Mouse (Mus musculus) kidney, postnatal 0 days (tissue): ENCODE results near the gene Fcer1g. TPM values are rescaled to one million over a fixed set of nuclear protein-coding genes. Genes with fewer than 3 reads are reported as not detected.
A peak's percentile ranks its signal among the peaks of the same experiment; 100 is the strongest.

ENCODE experiments used
- ATAC-seq: fragments of 200-750 bp; cut with Nextera tagmentation; replicated peaks from 2 replicates; pipeline ENCODE4 v1.8.0; 2017; ENCODE audit warnings: low read depth, moderate number of reproducible peaks, moderate TSS enrichment, moderate library complexity; ENCODE audit not compliant: low FRiP score
- DNase-seq: peaks from one replicate; pipeline ENCODE4 v3.0.0-alpha.2; 2016; ENCODE audit warnings: low spot score
- H3K27ac ChIP-seq: fragments of 300-500 bp; sonication (generic); 2 replicates; pipeline ENCODE4 v1.5.1; 2014; ENCODE audit warnings: mild to moderate bottlenecking
- H3K27me3 ChIP-seq: fragments of 300-500 bp; sonication (generic); 2 replicates; pipeline ENCODE4 v1.6.1; 2014; ENCODE audit warnings: low read length, mixed read lengths; ENCODE audit not compliant: insufficient read depth
- H3K36me3 ChIP-seq: fragments of 300-500 bp; sonication (generic); 2 replicates; pipeline ENCODE4 v1.6.1; 2014; ENCODE audit warnings: low read length, mixed read lengths; ENCODE audit not compliant: insufficient read depth
- H3K4me1 ChIP-seq: fragments of 300-500 bp; sonication (generic); replicated peaks from 2 replicates; pipeline ENCODE4 v1.6.1; 2014; ENCODE audit warnings: antibody characterized with exemption, low read length, mixed read lengths; ENCODE audit not compliant: insufficient read depth
- H3K4me2 ChIP-seq: fragments of 300-500 bp; sonication (generic); 2 replicates; pipeline ENCODE4 v1.6.1; 2014; ENCODE audit warnings: mild to moderate bottlenecking, low read length, moderate library complexity, mixed read lengths
- H3K4me3 ChIP-seq: fragments of 300-500 bp; sonication (generic); replicated peaks from 2 replicates; pipeline ENCODE4 v1.5.1; 2014; ENCODE audit warnings: low read depth, low read length
- H3K9ac ChIP-seq: fragments of 300-500 bp; sonication (generic); 2 replicates; pipeline ENCODE4 v1.6.1; 2014; ENCODE audit warnings: low read depth, low read length
- H3K9me3 ChIP-seq: fragments of 300-500 bp; sonication (generic); replicated peaks from 2 replicates; pipeline ENCODE4 v1.6.1; 2016; ENCODE audit warnings: low read length, inconsistent platforms, mixed read lengths
- CTCF ChIP-seq: IDR thresholded peaks from 2 replicates; pipeline ENCODE4 v1.5.1; 2016; ENCODE audit warnings: antibody characterized with exemption, low read depth, mild to moderate bottlenecking, moderate library complexity
- WGBS: fragments of 180-500 bp; shearing (Covaris S2); extraction: QIAGEN DNeasy Blood & Tissue Kit; methylation state at CpG from one replicate; pipeline ENCODE4 v1.1.7; 2014; 5-methylcytosine and 5-hydroxymethylcytosine counted together
- polyA plus RNA-seq: library from polyadenylated mRNA; unstranded; fragments of >200 nt; fragmentation: Nextera tagmentation; extraction: Ambion mirVana; gene quantifications from 2 replicates; pipeline ENCODE4 v1.2.1, GENCODE M21; 2015

Fcer1g gene
- polyA plus RNA-seq, 1 experiment from 2014 or later: 50.1 TPM

GRCm38 (mm10) chr1:171216241-171216955 lies 17.8 kb downstream of the Fcer1g start:
- no peak for TF ChIP-seq CTCF
- ATAC-seq: no peak
- Histone ChIP-seq H3K4me2 (no peak overlapping the region), H3K9me3 (no peaks in the 10 kb centered on the region), H3K27ac (no peak overlapping the region), H3K27me3 (no peaks in the 10 kb centered on the region), H3K4me3 (no peak overlapping the region), H3K9ac (no peak overlapping the region), H3K36me3 (peaks cover 10% of the 10 kb centered on the region), H3K4me1 (peaks cover 5% of the 10 kb centered on the region)
- 84% methylated on average over 18 of the region's 18 CpGs for WGBS
- DNase-seq: no peak

GRCm38 (mm10) chr1:171213801-171214496 lies 20.2 kb downstream of the Fcer1g start, which contains the start of gene Nr1i3:
Gene Nr1i3, plus strand, starts transcription at chr1:171213970.
- WGBS: 66% methylated on average over 10 of the region's 10 CpGs
- H3K4me1 ChIP-seq: no peaks in the 10 kb centered on the region
- DNase-seq (no peak), ATAC-seq (peak; percentile 84)
- H3K4me2 ChIP-seq: no peak within 1 kb of the TSS
- no peak for TF ChIP-seq CTCF
- peaks cover under 1% of the 10 kb centered on the region; the same call in 1 of the 2 replicates for H3K36me3 ChIP-seq
- H3K4me3 ChIP-seq: no peak within 1 kb of the TSS
- no peaks in the 10 kb centered on the region for H3K27me3 ChIP-seq
- H3K9me3 ChIP-seq: no peaks in the 10 kb centered on the region
- H3K9ac ChIP-seq: no peak within 1 kb of the TSS
- no peak within 1 kb of the TSS for H3K27ac ChIP-seq

- no peak overlapping the region for H3K4me2 ChIP-seq
- H3K36me3 ChIP-seq: no peaks in the 10 kb centered on the region
- WGBS: 49% methylated on average over 3 of the region's 3 CpGs
- no peaks in the 10 kb centered on the region for H3K4me1 ChIP-seq
- no peak overlapping the region for H3K9ac ChIP-seq
- H3K27ac ChIP-seq: no peak overlapping the region
- no peaks in the 10 kb centered on the region for H3K27me3 ChIP-seq
- H3K9me3 ChIP-seq: no peaks in the 10 kb centered on the region
- no peak overlapping the region for H3K4me3 ChIP-seq
- ATAC-seq (no peak), DNase-seq (no peak)
- TF ChIP-seq CTCF: no peak
Measured at GRCm38 (mm10) chr1:171212854-171213253, 21.3 kb downstream of the Fcer1g start.

- no peaks in the 10 kb centered on the region for H3K36me3 ChIP-seq
- H3K9ac ChIP-seq: no peak overlapping the region
- H3K4me3 ChIP-seq: no peak overlapping the region
- no peak overlapping the region for H3K4me2 ChIP-seq
- TF ChIP-seq CTCF: no peak
- H3K9me3 ChIP-seq: no peaks in the 10 kb centered on the region
- WGBS: 6% methylated on average over 4 of the region's 4 CpGs
- H3K27me3 ChIP-seq: no peaks in the 10 kb centered on the region
- DNase-seq (peak; percentile 87), ATAC-seq (no peak)
- no peak overlapping the region for H3K27ac ChIP-seq
- H3K4me1 ChIP-seq: no peaks in the 10 kb centered on the region
Measured at GRCm38 (mm10) chr1:171209409-171209808, 24.8 kb downstream of the Fcer1g start.

GRCm38 (mm10) chr1:171205704-171206493 lies 28.3 kb downstream of the Fcer1g start:
- no peak for ATAC-seq
- 62% methylated on average over 6 of the region's 6 CpGs for WGBS
- no peak overlapping the region for H3K4me2 ChIP-seq

GRCm38 (mm10) chr1:171204249-171204644 lies 29.9 kb downstream of the Fcer1g start:
- Histone ChIP-seq H3K9ac (no peak overlapping the region), H3K4me2 (no peak overlapping the region), H3K36me3 (no peaks in the 10 kb centered on the region), H3K4me1 (no peaks in the 10 kb centered on the region), H3K27ac (no peak overlapping the region), H3K27me3 (no peaks in the 10 kb centered on the region), H3K4me3 (no peak overlapping the region), H3K9me3 (no peaks in the 10 kb centered on the region)
- DNase-seq (no peak), ATAC-seq (no peak)
- WGBS: 51% methylated on average over 7 of the region's 7 CpGs
- TF ChIP-seq CTCF: no peak

More at GRCm38 (mm10) chr1:171205704-171206493, 28.3 kb downstream of the Fcer1g start:
- Histone ChIP-seq H3K9ac (no peak overlapping the region), H3K27ac (no peak overlapping the region), H3K4me1 (no peaks in the 10 kb centered on the region), H3K4me3 (no peak overlapping the region), H3K36me3 (no peaks in the 10 kb centered on the region), H3K9me3 (no peaks in the 10 kb centered on the region), H3K27me3 (no peaks in the 10 kb centered on the region)
- DNase-seq: no peak
- no peak for TF ChIP-seq CTCF
